Mouse (Mus musculus) kidney, postnatal 0 days (tissue): ENCODE measurements at regions not wholly inside any gene's neighbourhood (a gene's known extent, or its start where the extent isn't known, plus 50 kb on each side); places are given as distances from the start of the nearest gene placed in this dataset.

Source experiments
- ATAC-seq: fragments of 200-750 bp; cut with Nextera tagmentation; replicated peaks from 2 replicates; pipeline ENCODE4 v1.8.0; 2017; ENCODE audit warnings: low read depth, moderate number of reproducible peaks, moderate TSS enrichment, moderate library complexity; ENCODE audit not compliant: low FRiP score
- DNase-seq: peaks from one replicate; pipeline ENCODE4 v3.0.0-alpha.2; 2016; ENCODE audit warnings: low spot score
- H3K27ac ChIP-seq: fragments of 300-500 bp; sonication (generic); 2 replicates; pipeline ENCODE4 v1.5.1; 2014; ENCODE audit warnings: mild to moderate bottlenecking
- H3K27me3 ChIP-seq: fragments of 300-500 bp; sonication (generic); 2 replicates; pipeline ENCODE4 v1.6.1; 2014; ENCODE audit warnings: low read length, mixed read lengths; ENCODE audit not compliant: insufficient read depth
- H3K36me3 ChIP-seq: fragments of 300-500 bp; sonication (generic); 2 replicates; pipeline ENCODE4 v1.6.1; 2014; ENCODE audit warnings: low read length, mixed read lengths; ENCODE audit not compliant: insufficient read depth
- H3K4me1 ChIP-seq: fragments of 300-500 bp; sonication (generic); replicated peaks from 2 replicates; pipeline ENCODE4 v1.6.1; 2014; ENCODE audit warnings: antibody characterized with exemption, low read length, mixed read lengths; ENCODE audit not compliant: insufficient read depth
- H3K4me2 ChIP-seq: fragments of 300-500 bp; sonication (generic); 2 replicates; pipeline ENCODE4 v1.6.1; 2014; ENCODE audit warnings: mild to moderate bottlenecking, low read length, moderate library complexity, mixed read lengths
- H3K4me3 ChIP-seq: fragments of 300-500 bp; sonication (generic); replicated peaks from 2 replicates; pipeline ENCODE4 v1.5.1; 2014; ENCODE audit warnings: low read depth, low read length
- H3K9ac ChIP-seq: fragments of 300-500 bp; sonication (generic); 2 replicates; pipeline ENCODE4 v1.6.1; 2014; ENCODE audit warnings: low read depth, low read length
- H3K9me3 ChIP-seq: fragments of 300-500 bp; sonication (generic); replicated peaks from 2 replicates; pipeline ENCODE4 v1.6.1; 2016; ENCODE audit warnings: low read length, inconsistent platforms, mixed read lengths
- CTCF ChIP-seq: IDR thresholded peaks from 2 replicates; pipeline ENCODE4 v1.5.1; 2016; ENCODE audit warnings: antibody characterized with exemption, low read depth, mild to moderate bottlenecking, moderate library complexity
- WGBS: fragments of 180-500 bp; shearing (Covaris S2); extraction: QIAGEN DNeasy Blood & Tissue Kit; methylation state at CpG from one replicate; pipeline ENCODE4 v1.1.7; 2014; 5-methylcytosine and 5-hydroxymethylcytosine counted together

- no peaks in the 10 kb centered on the region for H3K27me3 ChIP-seq
- no peak for TF ChIP-seq CTCF
- no peak overlapping the region for H3K9ac ChIP-seq
- no peaks in the 10 kb centered on the region for H3K36me3 ChIP-seq
- DNase-seq (no peak), ATAC-seq (no peak)
- WGBS = 47% methylated on average over 6 of the region's 6 CpGs
- H3K4me1 ChIP-seq = no peaks in the 10 kb centered on the region
- H3K27ac ChIP-seq = no peak overlapping the region
- H3K4me3 ChIP-seq = no peak overlapping the region
- no peaks in the 10 kb centered on the region for H3K9me3 ChIP-seq
- H3K4me2 ChIP-seq = no peak overlapping the region
These were observed 283.3 kb upstream of the Gm21798 start for GRCm38 (mm10) chr15:64534166-64534565.

- H3K27ac ChIP-seq = no peak overlapping the region
- H3K9me3 ChIP-seq = no peaks in the 10 kb centered on the region
- no peak overlapping the region for H3K4me3 ChIP-seq
- H3K4me2 ChIP-seq = no peak overlapping the region
- no peaks in the 10 kb centered on the region for H3K36me3 ChIP-seq
- ATAC-seq (no peak), DNase-seq (no peak)
- H3K4me1 ChIP-seq = no peaks in the 10 kb centered on the region
- WGBS = 70% methylated on average over 2 of the region's 2 CpGs
- no peaks in the 10 kb centered on the region for H3K27me3 ChIP-seq
- no peak overlapping the region for H3K9ac ChIP-seq
- no peak for TF ChIP-seq CTCF
These were observed 282.3 kb upstream of the Gm21798 start for GRCm38 (mm10) chr15:64535160-64535559.

GRCm38 (mm10) chr15:64541395-64541794 lies 276.1 kb upstream of the Gm21798 start:
- Histone ChIP-seq H3K9me3 (no peaks in the 10 kb centered on the region), H3K4me1 (no peaks in the 10 kb centered on the region), H3K4me3 (no peak overlapping the region), H3K4me2 (no peak overlapping the region), H3K27ac (no peak overlapping the region), H3K27me3 (no peaks in the 10 kb centered on the region), H3K36me3 (no peaks in the 10 kb centered on the region), H3K9ac (no peak overlapping the region)
- no peak for TF ChIP-seq CTCF
- DNase-seq = no peak
- 87% methylated on average over 3 of the region's 3 CpGs for WGBS
- no peak for ATAC-seq

DNA sequence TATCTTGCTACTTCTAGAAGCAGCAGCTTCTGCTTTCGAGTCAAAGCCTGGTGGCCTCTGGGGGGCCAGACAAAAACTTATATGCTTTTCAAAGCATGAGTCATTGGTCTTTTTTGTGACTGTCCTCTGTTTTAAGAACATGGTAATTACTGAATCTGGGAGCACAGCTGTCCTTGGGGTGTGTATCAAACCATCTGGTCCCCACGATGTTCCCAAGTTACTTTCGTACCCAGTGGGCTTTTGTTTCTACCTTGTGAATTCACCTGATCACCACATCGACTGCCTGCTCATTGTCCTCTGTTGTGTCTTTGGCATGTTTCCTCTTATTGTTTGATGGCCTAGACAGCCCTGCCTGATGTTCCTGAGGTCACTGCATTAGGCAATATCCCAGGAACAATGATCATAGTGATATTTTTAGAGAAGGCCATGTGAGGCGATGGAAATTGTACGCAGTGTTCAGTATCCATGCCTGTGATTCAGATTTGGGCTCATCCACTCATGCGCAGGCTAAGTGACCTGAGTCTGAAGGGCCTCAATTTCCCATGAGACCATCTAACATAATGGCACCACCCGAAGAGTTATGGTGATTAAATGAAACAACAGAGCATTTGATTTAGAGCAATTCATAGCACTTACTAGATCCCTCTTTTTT lies 275.1 kb upstream of the Gm21798 start:
- 83% methylated on average over 8 of the region's 8 CpGs for WGBS
- H3K9me3 ChIP-seq = no peaks in the 10 kb centered on the region
- DNase-seq (no peak), ATAC-seq (no peak)
- H3K27me3 ChIP-seq = no peaks in the 10 kb centered on the region
- H3K4me2 ChIP-seq = no peak overlapping the region
- H3K9ac ChIP-seq = no peak overlapping the region
- TF ChIP-seq CTCF = no peak
- H3K27ac ChIP-seq = no peak overlapping the region
- H3K4me1 ChIP-seq = no peaks in the 10 kb centered on the region
- no peak overlapping the region for H3K4me3 ChIP-seq
- no peaks in the 10 kb centered on the region for H3K36me3 ChIP-seq

DNA sequence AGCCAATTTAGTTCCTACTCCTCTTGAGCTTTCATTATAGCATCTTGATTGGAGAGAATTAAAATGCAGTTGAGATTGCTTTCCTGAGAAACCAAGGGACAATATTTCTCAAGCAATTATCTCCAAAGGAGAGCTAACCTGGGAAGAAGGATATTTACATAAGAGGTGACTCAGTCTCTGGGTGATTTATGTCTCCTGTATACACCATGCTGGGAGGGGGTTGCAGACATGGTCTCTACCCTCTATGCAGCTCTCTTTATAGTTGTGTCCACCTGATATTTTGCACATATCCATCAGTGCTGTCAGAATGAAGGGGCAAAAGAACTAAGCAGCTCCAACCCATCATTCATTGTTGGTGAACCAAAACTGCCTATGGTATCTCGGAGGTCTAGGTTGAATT lies 274.6 kb upstream of the Gm21798 start:
- 75% methylated on average over 1 of the region's 1 CpGs for WGBS
- no peak for ATAC-seq

DNA sequence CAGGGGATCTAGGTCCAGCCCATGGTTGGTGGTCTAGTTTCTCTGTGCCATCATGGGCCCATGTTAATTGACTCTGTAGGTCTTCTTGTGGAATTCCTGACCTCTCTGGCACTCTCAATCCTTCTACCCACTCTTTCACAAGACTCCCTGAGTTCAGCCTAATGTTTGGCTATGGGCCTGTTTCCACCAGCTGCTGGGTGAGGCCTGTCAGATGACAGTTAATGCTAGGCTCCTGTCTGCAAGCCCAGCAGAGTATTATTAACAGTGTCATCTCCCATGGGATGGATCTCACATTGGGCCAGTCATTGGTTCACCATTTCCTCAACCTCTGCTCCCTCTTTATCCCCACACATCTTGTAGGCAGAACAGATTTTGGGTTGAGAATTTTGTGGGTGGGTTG lies 271.5 kb upstream of the Gm21798 start:
- H3K36me3 ChIP-seq = no peaks in the 10 kb centered on the region
- no peak for DNase-seq
- no peaks in the 10 kb centered on the region for H3K9me3 ChIP-seq
- no peaks in the 10 kb centered on the region for H3K27me3 ChIP-seq
- no peak for TF ChIP-seq CTCF
- no peak overlapping the region for H3K27ac ChIP-seq
- H3K4me1 ChIP-seq = no peaks in the 10 kb centered on the region
- H3K9ac ChIP-seq = no peak overlapping the region
- H3K4me3 ChIP-seq = no peak overlapping the region
- ATAC-seq = no peak
- H3K4me2 ChIP-seq = no peak overlapping the region

More for the DNA sequence above, 274.6 kb upstream of the Gm21798 start:
- Histone ChIP-seq H3K27ac (no peak overlapping the region), H3K9ac (no peak overlapping the region), H3K27me3 (no peaks in the 10 kb centered on the region), H3K36me3 (no peaks in the 10 kb centered on the region), H3K4me1 (no peaks in the 10 kb centered on the region), H3K4me3 (no peak overlapping the region), H3K4me2 (no peak overlapping the region), H3K9me3 (no peaks in the 10 kb centered on the region)
- DNase-seq = no peak
- TF ChIP-seq CTCF = no peak

- Histone ChIP-seq H3K27ac (no peak overlapping the region), H3K36me3 (no peaks in the 10 kb centered on the region), H3K4me1 (no peaks in the 10 kb centered on the region), H3K9me3 (no peaks in the 10 kb centered on the region), H3K4me3 (no peak overlapping the region), H3K4me2 (no peak overlapping the region), H3K9ac (no peak overlapping the region), H3K27me3 (no peaks in the 10 kb centered on the region)
- ATAC-seq (no peak), DNase-seq (no peak)
- 84% methylated on average over 2 of the region's 2 CpGs for WGBS
- no peak for TF ChIP-seq CTCF
These were observed 260.0 kb upstream of the Gm21798 start for GRCm38 (mm10) chr15:64557540-64557939.
